Mouse (Mus musculus): Measurements from ENCODE around the gene Rrp7a. TPM values are rescaled to one million over a fixed set of nuclear protein-coding genes. Genes with fewer than 3 reads are reported as not detected.

The Rrp7a gene
- polyA plus RNA-seq, 1 experiment, result 3.3 TPM

DNA sequence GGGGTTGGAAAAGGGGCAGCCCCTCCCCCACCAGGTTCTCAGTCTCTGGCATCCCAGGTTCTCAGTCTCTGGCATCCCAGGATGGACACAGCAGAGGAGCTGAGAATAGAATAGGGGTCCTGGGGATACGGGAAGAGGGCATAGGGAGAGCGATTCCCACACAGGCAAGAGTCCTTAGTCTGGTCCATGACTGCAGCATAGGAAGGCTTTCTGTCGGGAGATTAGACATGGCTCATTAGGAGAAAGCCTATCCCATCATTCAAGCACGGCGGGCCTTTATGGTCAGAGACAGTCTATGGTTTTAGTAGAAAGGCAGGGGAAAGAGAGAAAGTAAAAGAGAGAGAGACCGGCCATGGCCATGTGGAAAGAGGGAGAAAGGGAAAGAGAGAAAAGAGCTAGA, 14.8 kb downstream of the Rrp7a start:
- H3K27me3 ChIP-seq (ENCODE audit: control insufficient read depth), result no peaks in the 10 kb centered on the region
- H3K9me3 ChIP-seq (ENCODE audit: control insufficient read depth, low read length), result no peaks in the 10 kb centered on the region
- no peak overlapping the region for H3K4me3 ChIP-seq (replicated peaks)
- TF ChIP-seq GATA1 (IDR thresholded peaks at IDR 0.05; ENCODE audit: low read length) (no peak), TAL1 (IDR thresholded peaks at IDR 0.05; ENCODE audit: low read length) (no peak)
- H3K4me1 ChIP-seq (ENCODE audit: control insufficient read depth), result no peaks in the 10 kb centered on the region; the same call in 1 of the 2 replicates
- no peaks in the 10 kb centered on the region for H3K36me3 ChIP-seq (ENCODE audit: control insufficient read depth)

DNA sequence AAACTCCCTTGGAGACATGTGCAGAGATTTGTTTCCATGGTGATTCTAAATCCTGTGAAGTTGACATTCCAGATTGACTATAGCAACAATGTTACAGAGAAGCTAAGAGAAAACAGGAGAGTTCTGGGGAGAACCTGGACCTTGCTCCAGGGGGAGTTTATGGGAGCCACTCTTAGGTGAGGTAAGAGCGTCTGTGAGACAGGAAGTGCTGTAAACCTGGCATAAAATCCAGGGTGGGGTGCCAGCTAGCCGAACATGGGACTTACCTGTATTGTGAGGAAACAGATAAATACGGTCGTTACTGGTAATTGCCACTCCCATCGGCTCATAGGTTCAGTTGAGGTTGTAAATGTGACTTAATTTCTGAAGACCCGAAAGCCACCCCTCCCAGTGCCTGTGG, 16.2 kb downstream of the Rrp7a start:
- Histone ChIP-seq H3K4me3 (replicated peaks) (no peak overlapping the region), H3K4me1 (ENCODE audit: control insufficient read depth) (no peaks in the 10 kb centered on the region), H3K27me3 (ENCODE audit: control insufficient read depth) (no peaks in the 10 kb centered on the region), H3K36me3 (ENCODE audit: control insufficient read depth) (no peaks in the 10 kb centered on the region), H3K9me3 (ENCODE audit: control insufficient read depth, low read length) (no peaks in the 10 kb centered on the region)
- TF ChIP-seq TAL1 (IDR thresholded peaks at IDR 0.05; ENCODE audit: low read length), result no peak

DNA sequence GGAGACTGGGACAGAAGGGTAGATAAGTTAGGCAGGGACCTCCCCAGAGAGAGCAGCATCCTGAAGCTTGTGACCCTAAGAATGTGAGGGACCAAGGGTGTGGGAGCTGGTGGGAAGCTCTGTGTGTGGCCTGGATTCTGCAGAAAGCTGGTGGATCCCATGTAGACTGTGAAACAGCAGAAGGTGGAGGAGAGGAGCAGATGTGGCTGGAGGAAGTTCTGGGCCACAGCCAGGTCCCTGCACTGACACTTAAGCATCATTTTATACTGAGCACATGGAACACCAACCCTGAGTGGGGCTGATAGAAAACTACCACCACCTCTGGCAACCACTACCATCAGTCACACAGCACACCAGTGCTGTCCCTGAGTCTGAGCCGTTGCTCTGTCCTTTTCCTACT, 19.5 kb downstream of the Rrp7a start:
- no peaks in the 10 kb centered on the region for H3K36me3 ChIP-seq (ENCODE audit: control insufficient read depth)
- no peaks in the 10 kb centered on the region for H3K9me3 ChIP-seq (ENCODE audit: control insufficient read depth, low read length)
- peaks cover 11% of the 10 kb centered on the region for H3K27me3 ChIP-seq (ENCODE audit: control insufficient read depth)
- H3K4me3 ChIP-seq (replicated peaks), result no peak overlapping the region
- peaks cover 17% of the 10 kb centered on the region for H3K4me1 ChIP-seq (ENCODE audit: control insufficient read depth)
- TF ChIP-seq GATA1 (IDR thresholded peaks at IDR 0.05; ENCODE audit: low read length) (no peak), TAL1 (IDR thresholded peaks at IDR 0.05; ENCODE audit: low read length) (no peak)

DNA sequence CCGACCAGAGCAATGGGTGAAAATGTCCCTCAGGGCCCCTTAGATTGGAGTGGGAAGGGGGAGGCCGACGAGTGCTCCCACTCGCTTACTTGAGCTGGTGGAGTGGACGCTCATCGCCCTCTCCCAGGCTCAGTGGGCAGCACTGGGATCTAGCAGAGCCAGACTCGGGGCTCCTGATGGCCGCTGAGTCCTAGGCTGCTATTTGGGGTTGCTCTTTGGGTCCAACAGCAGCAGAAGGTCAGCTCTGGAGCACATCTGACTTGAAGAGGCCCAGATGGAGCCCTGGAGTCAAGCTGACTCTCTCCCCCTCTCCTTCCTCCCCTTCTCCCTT, 22.3 kb downstream of the Rrp7a start:
- H3K9me3 ChIP-seq (ENCODE audit: control insufficient read depth, low read length), result no peaks in the 10 kb centered on the region
- no peak for TF ChIP-seq GATA1 (IDR thresholded peaks at IDR 0.05; ENCODE audit: low read length)
- TF ChIP-seq TAL1 (IDR thresholded peaks at IDR 0.05; ENCODE audit: low read length), result no peak
- H3K27me3 ChIP-seq (ENCODE audit: control insufficient read depth), result peaks cover 16% of the 10 kb centered on the region
- no peaks in the 10 kb centered on the region for H3K36me3 ChIP-seq (ENCODE audit: control insufficient read depth)
- peaks cover 17% of the 10 kb centered on the region for H3K4me1 ChIP-seq (ENCODE audit: control insufficient read depth)
- H3K4me3 ChIP-seq (replicated peaks), result peak overlapping the region; percentile 75

DNA sequence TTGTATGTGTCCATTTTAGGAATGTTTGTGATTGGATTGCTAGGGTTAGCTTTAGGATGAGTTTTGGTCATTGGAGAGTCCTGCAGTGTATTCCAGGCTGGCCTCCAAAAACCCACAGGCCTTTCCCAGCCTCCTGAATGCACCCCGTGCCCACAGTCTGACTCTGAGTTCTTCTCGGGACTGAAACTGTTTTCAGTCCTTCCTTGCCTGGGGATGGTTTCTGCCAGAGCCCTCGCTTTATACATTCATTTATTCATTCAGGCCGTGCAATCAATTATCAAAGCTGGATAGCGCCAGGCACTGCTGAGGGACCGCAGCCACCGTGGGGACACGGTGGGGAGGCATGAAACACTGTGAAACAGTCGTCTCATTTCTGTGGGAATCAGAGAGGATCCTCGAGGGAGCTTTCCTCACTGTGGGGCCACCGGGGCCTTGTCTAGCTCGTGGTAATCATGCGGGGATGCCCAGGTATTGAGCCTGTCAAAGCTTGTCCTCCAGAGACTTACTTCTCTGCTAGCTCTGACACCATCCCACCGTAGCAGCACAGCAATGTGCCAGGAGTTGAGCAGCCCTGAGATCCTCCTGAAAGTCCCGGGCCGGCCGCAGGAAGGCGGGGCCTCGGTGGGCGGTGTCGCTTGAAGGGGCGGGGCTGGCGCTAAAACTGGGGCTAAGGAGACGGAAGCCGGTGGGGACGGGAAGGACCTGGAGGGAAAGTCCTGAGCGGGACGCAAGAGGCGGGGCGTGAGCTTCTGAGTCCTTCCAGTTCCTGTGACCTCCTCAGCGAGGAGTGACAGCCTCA, 22.9 kb downstream of the Rrp7a start:
- TF ChIP-seq TAL1 (IDR thresholded peaks at IDR 0.05; ENCODE audit: low read length) (no peak), GATA1 (IDR thresholded peaks at IDR 0.05; ENCODE audit: low read length) (no peak)
- Histone ChIP-seq H3K36me3 (ENCODE audit: control insufficient read depth) (no peaks in the 10 kb centered on the region), H3K4me3 (replicated peaks) (peak overlapping the region; percentile 75), H3K4me1 (ENCODE audit: control insufficient read depth) (peaks cover 17% of the 10 kb centered on the region), H3K27me3 (ENCODE audit: control insufficient read depth) (peaks cover 16% of the 10 kb centered on the region), H3K9me3 (ENCODE audit: control insufficient read depth, low read length) (no peaks in the 10 kb centered on the region)

DNA sequence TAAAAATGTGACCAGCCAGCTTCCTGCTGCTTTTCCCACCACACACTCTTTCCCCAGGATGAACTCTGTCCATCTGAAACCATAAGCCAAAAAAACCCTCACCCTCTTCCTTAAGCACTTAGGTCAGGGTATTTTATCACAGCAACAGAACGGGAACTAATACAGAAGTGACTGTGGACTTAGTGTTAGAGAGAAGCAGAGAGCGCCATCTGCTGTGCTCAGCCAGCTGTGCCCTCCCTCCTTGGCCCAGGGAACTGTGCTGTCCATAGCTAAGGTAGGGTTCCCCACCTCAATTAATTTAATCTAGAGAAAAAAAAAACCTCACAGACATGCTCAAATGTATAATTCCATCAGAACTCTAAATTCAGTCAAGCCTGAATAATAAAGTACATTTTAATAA, 26.7 kb downstream of the Rrp7a start:
- no peaks in the 10 kb centered on the region for H3K36me3 ChIP-seq (ENCODE audit: control insufficient read depth)
- H3K27me3 ChIP-seq (ENCODE audit: control insufficient read depth), result peaks cover 18% of the 10 kb centered on the region
- H3K9me3 ChIP-seq (ENCODE audit: control insufficient read depth, low read length), result no peaks in the 10 kb centered on the region
- TF ChIP-seq TAL1 (IDR thresholded peaks at IDR 0.05; ENCODE audit: low read length) (no peak), GATA1 (IDR thresholded peaks at IDR 0.05; ENCODE audit: low read length) (no peak)
- H3K4me1 ChIP-seq (ENCODE audit: control insufficient read depth), result peaks cover 19% of the 10 kb centered on the region
- H3K4me3 ChIP-seq (replicated peaks), result no peak overlapping the region

DNA sequence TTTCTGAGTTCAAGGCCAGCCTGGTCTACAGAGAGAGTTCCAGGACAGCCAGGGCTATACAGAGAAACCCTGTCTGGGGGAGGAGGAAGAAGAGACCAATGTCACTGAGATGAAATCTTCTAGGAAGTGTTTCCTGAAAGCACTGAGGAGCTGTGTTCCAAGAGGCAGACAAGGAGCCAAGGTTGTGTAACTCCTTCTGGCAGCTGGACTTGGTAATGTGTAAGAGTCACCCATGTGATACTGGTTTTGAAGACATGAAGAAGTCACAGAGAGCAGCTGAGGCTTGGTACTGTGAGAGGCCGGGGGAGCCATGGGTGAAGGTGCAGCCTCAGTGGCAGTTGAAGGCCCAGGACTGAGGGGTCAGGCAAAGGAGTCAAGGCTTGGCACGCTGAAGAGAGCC, 28.9 kb downstream of the Rrp7a start:
- H3K9me3 ChIP-seq (ENCODE audit: control insufficient read depth, low read length), result no peaks in the 10 kb centered on the region
- H3K4me1 ChIP-seq (ENCODE audit: control insufficient read depth), result peaks cover 10% of the 10 kb centered on the region
- H3K27me3 ChIP-seq (ENCODE audit: control insufficient read depth), result peaks cover 24% of the 10 kb centered on the region
- H3K36me3 ChIP-seq (ENCODE audit: control insufficient read depth), result no peaks in the 10 kb centered on the region
- no peak for TF ChIP-seq GATA1 (IDR thresholded peaks at IDR 0.05; ENCODE audit: low read length)
- TF ChIP-seq TAL1 (IDR thresholded peaks at IDR 0.05; ENCODE audit: low read length), result no peak
- H3K4me3 ChIP-seq (replicated peaks), result no peak overlapping the region

DNA sequence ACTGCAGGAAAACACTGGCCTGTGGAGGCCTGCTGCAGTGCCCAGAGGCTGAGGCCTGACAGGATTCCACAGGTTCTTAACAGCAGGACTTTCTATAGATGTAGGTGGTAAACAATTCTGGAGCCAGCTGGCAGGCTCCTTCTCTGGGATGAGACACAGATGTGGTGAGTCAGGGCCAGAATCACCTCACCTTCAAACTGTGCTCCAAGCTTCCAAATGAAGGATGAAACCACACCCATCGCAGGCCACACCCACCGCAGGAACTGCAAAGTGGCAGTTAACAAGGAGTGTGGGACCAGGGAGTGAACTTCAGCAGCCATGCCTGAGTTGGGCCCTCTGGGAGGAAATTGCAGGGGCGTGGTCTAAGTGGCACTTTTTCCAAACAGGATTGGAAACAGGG, 31.7 kb downstream of the Rrp7a start:
- Histone ChIP-seq H3K4me1 (ENCODE audit: control insufficient read depth) (peaks cover 10% of the 10 kb centered on the region), H3K9me3 (ENCODE audit: control insufficient read depth, low read length) (no peaks in the 10 kb centered on the region), H3K36me3 (ENCODE audit: control insufficient read depth) (no peaks in the 10 kb centered on the region), H3K27me3 (ENCODE audit: control insufficient read depth) (peaks cover 19% of the 10 kb centered on the region), H3K4me3 (replicated peaks) (no peak overlapping the region)
- TF ChIP-seq GATA1 (IDR thresholded peaks at IDR 0.05; ENCODE audit: low read length), result no peak
- TF ChIP-seq TAL1 (IDR thresholded peaks at IDR 0.05; ENCODE audit: low read length), result no peak

DNA sequence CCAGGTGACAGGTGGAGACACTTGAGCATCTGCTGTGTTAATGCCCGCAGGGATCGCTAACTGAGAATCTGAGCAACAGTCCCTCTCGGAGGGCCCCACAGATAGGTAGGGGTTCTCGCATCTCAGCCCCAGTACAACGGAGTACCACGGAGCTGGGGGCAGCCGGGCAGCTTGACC, 33.3 kb downstream of the Rrp7a start, which contains the start of gene Serhl:
Serhl (plus strand) TSS at position 78 of the 177 bp plus-strand sequence.
- Histone ChIP-seq H3K27me3 (ENCODE audit: control insufficient read depth) (peaks cover 23% of the 10 kb centered on the region), H3K4me3 (replicated peaks) (no peak within 1 kb of the TSS), H3K36me3 (ENCODE audit: control insufficient read depth) (no peaks in the 10 kb centered on the region), H3K4me1 (ENCODE audit: control insufficient read depth) (peaks cover 10% of the 10 kb centered on the region), H3K9me3 (ENCODE audit: control insufficient read depth, low read length) (no peaks in the 10 kb centered on the region)
- no peak for TF ChIP-seq TAL1 (IDR thresholded peaks at IDR 0.05; ENCODE audit: low read length)
- no peak for TF ChIP-seq GATA1 (IDR thresholded peaks at IDR 0.05; ENCODE audit: low read length)

All from erythroblast, embryonic 14.5 days (primary cell).